Mouse (Mus musculus) intestine, embryonic 15.5 days (tissue): ENCODE measurements around the gene Ing1. TPM values are rescaled to one million over a fixed set of nuclear protein-coding genes. Genes with fewer than 3 reads are reported as not detected.
A peak's percentile ranks its signal among the peaks of the same experiment; 100 is the strongest.
"Not testable (repeated sequence)": the region's sequence is repeated elsewhere in the genome, so short reads cannot be mapped to it uniquely, and the experiment has no call there.

Source experiments
- ATAC-seq: fragments of 200-750 bp; cut with Nextera tagmentation; 2 replicates; pipeline ENCODE4 v1.8.0; 2017; ENCODE audit warnings: moderate TSS enrichment, moderate library complexity
- H3K27ac ChIP-seq: fragments of 300-500 bp; sonication (generic); 2 replicates; pipeline ENCODE4 v1.5.1; 2015; ENCODE audit warnings: mild to moderate bottlenecking, inconsistent platforms
- H3K27me3 ChIP-seq: fragments of 300-500 bp; sonication (generic); replicated peaks from 2 replicates; pipeline ENCODE4 v1.6.1; 2015; ENCODE audit warnings: inconsistent platforms
- H3K36me3 ChIP-seq: fragments of 300-500 bp; sonication (generic); 2 replicates; pipeline ENCODE4 v1.6.1; 2015; ENCODE audit warnings: inconsistent platforms
- H3K4me1 ChIP-seq: fragments of 300-500 bp; sonication (generic); replicated peaks from 2 replicates; pipeline ENCODE4 v1.6.1; 2015; ENCODE audit warnings: inconsistent platforms
- H3K4me2 ChIP-seq: fragments of 300-500 bp; sonication (generic); replicated peaks from 2 replicates; pipeline ENCODE4 v1.6.1; 2015; ENCODE audit warnings: mild to moderate bottlenecking, inconsistent platforms
- H3K4me3 ChIP-seq: fragments of 300-500 bp; sonication (generic); replicated peaks from 2 replicates; pipeline ENCODE4 v1.5.1; 2015; ENCODE audit warnings: inconsistent platforms
- H3K9ac ChIP-seq: fragments of 300-500 bp; sonication (generic); 2 replicates; pipeline ENCODE4 v1.6.1; 2015; ENCODE audit warnings: inconsistent platforms
- H3K9me3 ChIP-seq: fragments of 300-500 bp; sonication (generic); 2 replicates; pipeline ENCODE4 v1.6.1; 2016; ENCODE audit warnings: inconsistent platforms
- WGBS: fragments of 180-500 bp; shearing (Covaris S2); methylation state at CpG from one replicate; pipeline ENCODE4 v1.1.7; 2015; 5-methylcytosine and 5-hydroxymethylcytosine counted together
- polyA plus RNA-seq: library from polyadenylated mRNA; unstranded; fragments of >200 nt; fragmentation: Nextera tagmentation; extraction: Ambion mirVana; gene quantifications from 2 replicates; pipeline ENCODE4 v1.2.1, GENCODE M21; 2015

Gene Ing1
- polyA plus RNA-seq, 1 experiment from 2014 or later = 34.2 TPM

GRCm38 (mm10) chr8:11555720-11556591, 585 bp downstream of the Ing1 start:
- ATAC-seq = peak; percentile 87
- Histone ChIP-seq H3K9me3 (no peaks in the 10 kb centered on the region), H3K4me1 (peaks cover 18% of the 10 kb centered on the region), H3K36me3 (no peaks in the 10 kb centered on the region), H3K4me2 (peak overlapping the region; percentile 82), H3K27me3 (no peaks in the 10 kb centered on the region), H3K9ac (peak overlapping the region; percentile 94), H3K4me3 (peak overlapping the region; percentile 92), H3K27ac (peak overlapping the region; percentile 99)
- under 1% methylated on average over 103 of the region's 103 CpGs for WGBS

GRCm38 (mm10) chr8:11556691-11557423, 1.5 kb downstream of the Ing1 start:
- Histone ChIP-seq H3K27ac (peak overlapping the region; percentile 99), H3K27me3 (no peaks in the 10 kb centered on the region), H3K4me3 (peak overlapping the region; percentile 92), H3K4me2 (peak overlapping the region; percentile 82), H3K9me3 (no peaks in the 10 kb centered on the region), H3K36me3 (peaks cover 8% of the 10 kb centered on the region), H3K4me1 (peaks cover 17% of the 10 kb centered on the region), H3K9ac (peak overlapping the region; percentile 94)
- WGBS = under 1% methylated on average over 82 of the region's 85 CpGs
- ATAC-seq = no peak

- peak overlapping the region; percentile 92 for H3K4me3 ChIP-seq
- peak overlapping the region; percentile 94 for H3K9ac ChIP-seq
- H3K4me2 ChIP-seq = peak overlapping the region; percentile 82
Observed at GRCm38 (mm10) chr8:11557424-11557767, 2.0 kb downstream of the Ing1 start.

GRCm38 (mm10) chr8:11557768-11558629, 2.6 kb downstream of the Ing1 start:
- H3K36me3 ChIP-seq = peaks cover 12% of the 10 kb centered on the region
- peak overlapping the region; percentile 92 for H3K4me3 ChIP-seq
- no peaks in the 10 kb centered on the region for H3K27me3 ChIP-seq
- peak overlapping the region; percentile 94 for H3K9ac ChIP-seq
- H3K27ac ChIP-seq = peak overlapping the region; percentile 99
- peaks cover 17% of the 10 kb centered on the region for H3K4me1 ChIP-seq
- H3K4me2 ChIP-seq = peak overlapping the region; percentile 82
- WGBS = under 1% methylated on average over 67 of the region's 67 CpGs
- H3K9me3 ChIP-seq = no peaks in the 10 kb centered on the region
- peak; percentile 83 for ATAC-seq

More at GRCm38 (mm10) chr8:11557424-11557767, 2.0 kb downstream of the Ing1 start:
- peak overlapping the region; percentile 99 for H3K27ac ChIP-seq
- H3K9me3 ChIP-seq = no peaks in the 10 kb centered on the region
- peaks cover 17% of the 10 kb centered on the region for H3K4me1 ChIP-seq
- WGBS = 0% methylated on average over 32 of the region's 32 CpGs
- H3K36me3 ChIP-seq = peaks cover 12% of the 10 kb centered on the region
- H3K27me3 ChIP-seq = no peaks in the 10 kb centered on the region
- peak; percentile 0 for ATAC-seq

GRCm38 (mm10) chr8:11559511-11559910, 4.1 kb downstream of the Ing1 start:
- H3K36me3 ChIP-seq = peaks cover 24% of the 10 kb centered on the region
- no peaks in the 10 kb centered on the region for H3K27me3 ChIP-seq
- H3K4me2 ChIP-seq = peak overlapping the region; percentile 61
- H3K27ac ChIP-seq = no peak overlapping the region
- peaks cover 12% of the 10 kb centered on the region for H3K4me1 ChIP-seq
- no peak overlapping the region for H3K9ac ChIP-seq
- no peak overlapping the region for H3K4me3 ChIP-seq
- no peak for ATAC-seq
- 57% methylated on average over 3 of the region's 3 CpGs for WGBS
- H3K9me3 ChIP-seq = no peaks in the 10 kb centered on the region

GRCm38 (mm10) chr8:11560220-11560619, 4.8 kb downstream of the Ing1 start:
- no peak overlapping the region for H3K4me3 ChIP-seq
- no peak overlapping the region for H3K9ac ChIP-seq
- 83% methylated on average over 9 of the region's 9 CpGs for WGBS
- no peak for ATAC-seq
- peaks cover 10% of the 10 kb centered on the region for H3K4me1 ChIP-seq
- no peaks in the 10 kb centered on the region for H3K27me3 ChIP-seq
- H3K4me2 ChIP-seq = no peak overlapping the region
- no peaks in the 10 kb centered on the region for H3K9me3 ChIP-seq
- no peak overlapping the region for H3K27ac ChIP-seq
- H3K36me3 ChIP-seq = peaks cover 26% of the 10 kb centered on the region

- H3K4me2 ChIP-seq = no peak overlapping the region
- no peak overlapping the region for H3K4me3 ChIP-seq
- ATAC-seq = no peak
- H3K27ac ChIP-seq = no peak overlapping the region
- no peaks in the 10 kb centered on the region for H3K9me3 ChIP-seq
- WGBS = 82% methylated on average over 5 of the region's 5 CpGs
- no peak overlapping the region for H3K9ac ChIP-seq
- H3K4me1 ChIP-seq = peaks cover 4% of the 10 kb centered on the region
- H3K36me3 ChIP-seq = peaks cover 33% of the 10 kb centered on the region
- no peaks in the 10 kb centered on the region for H3K27me3 ChIP-seq
Observed at GRCm38 (mm10) chr8:11564236-11564635, 8.9 kb downstream of the Ing1 start.

GRCm38 (mm10) chr8:11564721-11565120, 9.3 kb downstream of the Ing1 start:
- no peak overlapping the region for H3K4me3 ChIP-seq
- H3K36me3 ChIP-seq = peaks cover 33% of the 10 kb centered on the region
- ATAC-seq = no peak

GRCm38 (mm10) chr8:11568193-11568592, 12.8 kb downstream of the Ing1 start:
- 96% methylated on average over 2 of the region's 2 CpGs for WGBS
- H3K27ac ChIP-seq, H3K4me2 ChIP-seq, H3K4me1 ChIP-seq, H3K27me3 ChIP-seq, H3K9ac ChIP-seq, H3K4me3 ChIP-seq, ATAC-seq, H3K9me3 ChIP-seq: not testable (repeated sequence)
- H3K36me3 ChIP-seq = peaks cover 19% of the 10 kb centered on the region

More at GRCm38 (mm10) chr8:11564721-11565120, 9.3 kb downstream of the Ing1 start:
- Histone ChIP-seq H3K27ac (no peak overlapping the region), H3K9me3 (no peaks in the 10 kb centered on the region), H3K4me2 (no peak overlapping the region), H3K4me1 (no peaks in the 10 kb centered on the region), H3K27me3 (no peaks in the 10 kb centered on the region), H3K9ac (no peak overlapping the region)
- WGBS = 83% methylated on average over 7 of the region's 7 CpGs

- WGBS = 83% methylated on average over 22 of the region's 22 CpGs
- no peaks in the 10 kb centered on the region for H3K27me3 ChIP-seq
- H3K36me3 ChIP-seq = peaks cover 9% of the 10 kb centered on the region
- H3K27ac ChIP-seq = no peak overlapping the region
- no peak for ATAC-seq
- no peak overlapping the region for H3K4me2 ChIP-seq
- H3K9ac ChIP-seq = no peak overlapping the region
- no peaks in the 10 kb centered on the region for H3K9me3 ChIP-seq
- no peaks in the 10 kb centered on the region for H3K4me1 ChIP-seq
- H3K4me3 ChIP-seq = no peak overlapping the region
Observed at GRCm38 (mm10) chr8:11569260-11570097, 14.1 kb downstream of the Ing1 start.

GRCm38 (mm10) chr8:11570742-11571141, 15.4 kb downstream of the Ing1 start:
- Histone ChIP-seq H3K4me1 (peaks cover 7% of the 10 kb centered on the region; the same call in 1 of the 2 replicates), H3K36me3 (peaks cover 3% of the 10 kb centered on the region), H3K4me3 (no peak overlapping the region), H3K27me3 (no peaks in the 10 kb centered on the region), H3K4me2 (no peak overlapping the region), H3K27ac (no peak overlapping the region), H3K9ac (no peak overlapping the region), H3K9me3 (no peaks in the 10 kb centered on the region)
- ATAC-seq = no peak
- WGBS = 90% methylated on average over 4 of the region's 4 CpGs
